Mouse (Mus musculus) embryonic facial prominence, embryonic 15.5 days (tissue): ENCODE results near the gene Prickle2. TPM values are rescaled to one million over a fixed set of nuclear protein-coding genes. Genes with fewer than 3 reads are reported as not detected.

Experiments used
- ATAC-seq: fragments of 200-750 bp; cut with Nextera tagmentation; 2 replicates; pipeline ENCODE4 v1.8.0; 2017; ENCODE audit warnings: low read depth, moderate TSS enrichment; ENCODE audit not compliant: insufficient number of reproducible peaks, low FRiP score, low TSS enrichment
- H3K27ac ChIP-seq: fragments of 300-500 bp; sonication (generic); replicated peaks from 2 replicates; pipeline ENCODE4 v1.5.1; 2015; ENCODE audit warnings: mild to moderate bottlenecking, inconsistent platforms
- H3K27me3 ChIP-seq: fragments of 300-500 bp; sonication (generic); 2 replicates; pipeline ENCODE4 v1.6.1; 2015; ENCODE audit warnings: inconsistent platforms
- H3K36me3 ChIP-seq: fragments of 300-500 bp; sonication (generic); 2 replicates; pipeline ENCODE4 v1.6.1; 2015; ENCODE audit warnings: mild to moderate bottlenecking, inconsistent platforms
- H3K4me1 ChIP-seq: fragments of 300-500 bp; sonication (generic); 2 replicates; pipeline ENCODE4 v1.6.1; 2015; ENCODE audit warnings: inconsistent platforms
- H3K4me2 ChIP-seq: fragments of 300-500 bp; sonication (generic); replicated peaks from 2 replicates; pipeline ENCODE4 v1.6.1; 2015; ENCODE audit warnings: mild to moderate bottlenecking, inconsistent platforms
- H3K4me3 ChIP-seq: fragments of 300-500 bp; sonication (generic); replicated peaks from 2 replicates; pipeline ENCODE4 v1.5.1; 2015; ENCODE audit warnings: mild to moderate bottlenecking, inconsistent platforms
- H3K9ac ChIP-seq: fragments of 300-500 bp; sonication (generic); 2 replicates; pipeline ENCODE4 v1.6.1; 2015; ENCODE audit warnings: inconsistent platforms
- H3K9me3 ChIP-seq: fragments of 300-500 bp; sonication (generic); replicated peaks from 2 replicates; pipeline ENCODE4 v1.6.1; 2016; ENCODE audit warnings: inconsistent platforms
- whole genome bisulfite sequencing: fragments of 180-500 bp; shearing (Covaris S2); methylation state at CpG from one replicate; pipeline ENCODE4 v1.1.7; 2015; 5-methylcytosine and 5-hydroxymethylcytosine counted together
- polyA plus RNA-seq: library from polyadenylated mRNA; unstranded; fragments of >200 nt; fragmentation: Nextera tagmentation; extraction: Ambion mirVana; gene quantifications from 2 replicates; pipeline ENCODE4 v1.2.1, GENCODE M21; 2015

Gene Prickle2
- polyA plus RNA-seq, 1 experiment from 2014 or later = 6.2 TPM

DNA sequence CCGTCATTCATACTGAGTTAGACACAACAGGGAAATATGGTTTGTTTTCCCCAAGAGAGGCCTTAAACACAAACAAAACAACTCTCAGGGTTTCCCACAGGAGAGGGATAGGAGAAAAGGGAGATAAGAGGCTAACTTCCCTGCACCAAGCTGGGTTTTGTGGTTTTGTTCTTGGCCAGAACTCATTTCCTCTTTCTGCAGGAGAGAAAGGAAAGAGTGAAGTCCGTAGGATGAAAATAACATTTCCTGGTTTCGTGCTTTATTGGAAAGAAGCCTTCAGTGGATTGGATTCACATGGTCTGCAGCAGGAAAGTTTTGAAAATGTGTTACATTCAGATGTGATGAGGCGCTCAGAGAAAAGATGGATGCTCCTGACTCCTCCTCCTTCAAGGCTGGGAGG, 237.1 kb downstream of the Prickle2 start:
- H3K27ac ChIP-seq = peak overlapping the region; percentile 79
- H3K4me3 ChIP-seq = no peak overlapping the region
- no peaks in the 10 kb centered on the region for H3K9me3 ChIP-seq
- H3K9ac ChIP-seq = no peak overlapping the region
- H3K4me2 ChIP-seq = no peak overlapping the region
- ATAC-seq = no peak; the same call in 1 of the 2 replicates
- peaks cover 34% of the 10 kb centered on the region for H3K4me1 ChIP-seq
- no peaks in the 10 kb centered on the region for H3K36me3 ChIP-seq
- no peaks in the 10 kb centered on the region for H3K27me3 ChIP-seq
- 44% methylated on average over 4 of the region's 4 CpGs for WGBS

DNA sequence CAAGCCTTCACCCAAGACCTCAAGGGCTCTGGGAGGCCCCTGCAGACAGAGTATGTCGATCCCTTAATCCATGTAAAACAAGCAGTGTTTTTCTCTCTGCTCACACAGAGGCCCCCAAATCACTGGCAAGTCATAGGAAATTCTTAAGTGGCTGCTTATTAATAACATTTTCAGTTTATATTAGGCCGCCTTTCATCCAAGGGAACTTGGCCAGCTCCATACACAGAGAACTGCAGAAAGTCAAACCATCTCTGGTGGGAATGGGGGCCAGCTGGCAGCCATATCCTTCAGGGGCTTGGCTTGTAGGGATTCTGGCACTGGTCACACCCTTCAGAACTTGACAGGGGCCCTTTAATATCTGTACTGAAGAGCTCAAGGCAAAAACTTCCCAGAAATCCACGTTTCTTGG, 237.6 kb downstream of the Prickle2 start:
- Histone ChIP-seq H3K27ac (peak overlapping the region; percentile 79), H3K9me3 (no peaks in the 10 kb centered on the region), H3K27me3 (no peaks in the 10 kb centered on the region), H3K4me3 (no peak overlapping the region), H3K4me2 (no peak overlapping the region), H3K36me3 (no peaks in the 10 kb centered on the region), H3K4me1 (peaks cover 34% of the 10 kb centered on the region), H3K9ac (no peak overlapping the region)
- 27% methylated on average over 3 of the region's 3 CpGs for WGBS
- 0 out of 2 replicates have a peak, but pooled peaks have one; percentile 60 for ATAC-seq

DNA sequence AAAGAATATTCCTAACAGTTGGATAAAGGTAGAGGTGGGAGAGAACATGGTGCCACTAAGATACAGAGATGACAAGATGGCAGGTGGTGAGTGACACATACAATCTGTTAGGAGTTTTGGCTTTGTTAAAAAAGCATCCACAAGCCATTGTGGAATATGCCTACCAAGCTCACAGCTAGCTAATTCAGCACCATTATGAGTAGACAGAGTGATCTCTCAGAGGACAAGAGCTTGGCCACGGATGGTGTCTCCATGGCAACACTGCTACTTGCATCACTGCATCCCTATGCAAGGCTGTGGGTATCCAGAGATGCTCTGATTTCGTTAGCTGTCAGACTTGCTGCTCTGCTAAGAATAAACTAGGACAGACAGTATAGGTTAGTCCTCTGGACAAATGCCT, 238.6 kb downstream of the Prickle2 start:
- H3K36me3 ChIP-seq = no peaks in the 10 kb centered on the region
- no peak overlapping the region for H3K4me2 ChIP-seq
- peaks cover 34% of the 10 kb centered on the region for H3K4me1 ChIP-seq
- H3K27ac ChIP-seq = no peak overlapping the region
- H3K4me3 ChIP-seq = no peak overlapping the region
- H3K9me3 ChIP-seq = no peaks in the 10 kb centered on the region
- H3K9ac ChIP-seq = no peak overlapping the region
- no peaks in the 10 kb centered on the region for H3K27me3 ChIP-seq
- no peak for ATAC-seq
- 80% methylated on average over 2 of the region's 2 CpGs for WGBS

DNA sequence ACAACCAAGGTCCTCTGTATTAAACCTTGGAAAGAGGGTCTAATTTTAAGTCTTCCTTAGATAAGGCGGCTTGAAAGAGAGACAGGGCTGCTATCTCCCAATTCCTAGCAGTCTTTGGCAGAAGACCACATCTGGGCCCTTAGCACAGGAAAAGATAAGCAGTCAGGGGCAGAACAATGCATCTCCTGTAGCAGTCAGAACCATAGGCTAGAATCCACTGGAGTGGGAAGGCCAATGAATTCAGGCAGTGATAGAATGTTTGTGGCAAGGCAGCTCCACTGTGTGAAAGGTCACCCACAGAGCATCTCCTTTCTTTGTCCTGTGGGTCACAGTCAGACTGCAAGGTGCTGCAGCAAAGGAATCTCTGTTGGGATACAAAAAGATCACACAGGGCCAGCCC, 240.3 kb downstream of the Prickle2 start:
- Histone ChIP-seq H3K27me3 (no peaks in the 10 kb centered on the region), H3K9ac (no peak overlapping the region), H3K4me3 (no peak overlapping the region), H3K4me2 (no peak overlapping the region), H3K36me3 (no peaks in the 10 kb centered on the region), H3K4me1 (peaks cover 43% of the 10 kb centered on the region), H3K9me3 (no peaks in the 10 kb centered on the region), H3K27ac (no peak overlapping the region)
- ATAC-seq = no peak
- WGBS = 79% methylated on average over 1 of the region's 1 CpGs

DNA sequence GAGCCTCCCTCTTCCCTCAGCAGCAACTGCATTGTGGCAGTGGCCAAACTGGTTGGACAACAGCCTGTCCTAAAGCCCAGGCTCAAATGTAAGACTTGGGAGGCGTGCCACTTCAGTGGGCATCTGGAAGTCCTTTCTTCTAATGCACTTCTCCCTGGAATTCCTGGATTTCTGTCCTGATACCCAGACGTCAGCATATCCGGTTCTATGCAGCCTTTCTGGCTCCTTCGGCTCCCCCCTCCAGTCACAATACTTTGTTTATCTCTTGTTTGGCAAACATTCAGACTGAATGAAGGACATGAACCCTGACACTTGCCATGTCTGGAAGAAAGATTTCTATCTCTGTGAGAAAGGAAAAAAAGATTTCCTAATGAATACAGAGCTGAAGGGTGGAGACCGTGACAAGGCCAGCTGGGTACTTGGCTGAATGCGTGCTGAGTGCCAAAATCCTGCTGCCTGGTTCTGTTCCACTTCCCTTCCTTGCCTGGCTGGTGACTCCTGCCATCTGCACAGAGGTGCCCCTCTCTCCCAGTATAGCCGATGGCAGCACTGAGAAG, 241.1 kb downstream of the Prickle2 start:
- Histone ChIP-seq H3K27me3 (no peaks in the 10 kb centered on the region), H3K9me3 (no peaks in the 10 kb centered on the region), H3K36me3 (no peaks in the 10 kb centered on the region), H3K9ac (no peak overlapping the region), H3K4me3 (no peak overlapping the region), H3K4me1 (peaks cover 47% of the 10 kb centered on the region), H3K4me2 (no peak overlapping the region), H3K27ac (0 out of 2 replicates have a peak overlapping the region, but pooled peaks have one; percentile 1)
- WGBS = 34% methylated on average over 7 of the region's 7 CpGs
- ATAC-seq = no peak

DNA sequence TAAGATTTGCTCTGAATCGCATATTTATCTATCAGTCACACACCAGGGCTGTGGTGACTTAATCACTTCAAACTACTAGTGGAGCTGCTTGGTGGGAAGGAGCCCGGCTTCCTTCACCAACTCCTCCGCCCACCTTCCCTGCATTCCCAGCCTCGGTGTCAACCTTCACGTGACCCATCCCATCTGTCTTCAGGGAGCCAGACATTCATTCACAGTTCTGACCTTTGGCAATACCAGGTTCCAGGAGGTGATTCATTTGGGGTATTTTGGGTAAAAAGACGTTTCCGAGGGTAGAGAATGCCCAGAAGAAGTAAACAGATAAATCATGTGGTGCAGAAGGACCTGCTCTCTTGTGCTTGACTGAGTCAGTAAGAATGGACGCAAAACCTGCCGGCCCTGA, 242.2 kb downstream of the Prickle2 start:
- Histone ChIP-seq H3K36me3 (no peaks in the 10 kb centered on the region), H3K4me3 (no peak overlapping the region), H3K27me3 (no peaks in the 10 kb centered on the region), H3K9ac (no peak overlapping the region), H3K27ac (no peak overlapping the region), H3K4me1 (peaks cover 39% of the 10 kb centered on the region), H3K4me2 (no peak overlapping the region), H3K9me3 (no peaks in the 10 kb centered on the region)
- WGBS = 64% methylated on average over 9 of the region's 9 CpGs
- ATAC-seq = no peak

DNA sequence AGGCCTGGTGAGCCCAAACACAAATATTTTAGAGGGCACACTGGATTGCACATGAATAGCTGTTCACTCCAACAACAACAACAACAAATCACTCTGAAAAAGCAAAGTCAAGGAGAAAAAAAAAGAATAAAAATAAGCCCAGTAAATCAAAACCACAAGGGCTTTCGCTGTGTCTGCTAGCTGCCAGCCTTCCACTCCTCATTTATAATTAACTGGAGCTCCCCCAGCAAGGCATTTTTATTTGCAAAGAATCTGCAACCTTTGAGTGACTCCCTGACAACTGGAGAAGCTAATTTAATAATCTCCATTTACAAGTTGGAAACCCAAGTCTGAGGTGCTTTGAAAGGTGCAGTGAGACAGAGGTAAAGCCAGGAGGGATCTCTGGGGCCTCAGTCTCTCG, 245.2 kb downstream of the Prickle2 start:
- Histone ChIP-seq H3K27me3 (no peaks in the 10 kb centered on the region), H3K9me3 (no peaks in the 10 kb centered on the region), H3K36me3 (no peaks in the 10 kb centered on the region), H3K4me2 (no peak overlapping the region), H3K27ac (no peak overlapping the region), H3K4me3 (no peak overlapping the region), H3K4me1 (peaks cover 30% of the 10 kb centered on the region), H3K9ac (no peak overlapping the region)
- ATAC-seq = no peak
- 36% methylated on average over 2 of the region's 2 CpGs for WGBS

DNA sequence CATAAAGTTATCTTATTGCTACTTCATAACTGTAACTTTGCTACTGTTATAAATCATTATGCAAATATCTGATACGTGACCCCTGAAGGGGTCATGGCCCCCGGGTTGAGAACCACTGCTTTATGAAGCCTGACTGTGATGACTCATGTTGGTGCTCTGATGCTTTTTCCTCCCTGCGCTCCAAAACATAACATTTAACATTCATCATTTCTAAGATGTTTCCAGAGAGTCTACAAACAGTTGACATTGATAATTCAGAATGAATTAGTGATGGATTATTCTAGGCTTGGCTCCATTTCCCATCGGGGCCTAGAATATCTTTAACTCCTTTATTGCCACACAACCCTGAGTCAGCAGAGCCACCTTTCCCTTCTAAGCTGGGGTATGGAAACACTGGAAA, 247.9 kb downstream of the Prickle2 start:
- Histone ChIP-seq H3K27me3 (no peaks in the 10 kb centered on the region), H3K9ac (no peak overlapping the region), H3K36me3 (no peaks in the 10 kb centered on the region), H3K27ac (no peak overlapping the region), H3K4me1 (peaks cover 14% of the 10 kb centered on the region; the same call in 1 of the 2 replicates), H3K9me3 (no peaks in the 10 kb centered on the region), H3K4me2 (no peak overlapping the region), H3K4me3 (no peak overlapping the region)
- WGBS = 72% methylated on average over 4 of the region's 4 CpGs
- ATAC-seq = no peak

DNA sequence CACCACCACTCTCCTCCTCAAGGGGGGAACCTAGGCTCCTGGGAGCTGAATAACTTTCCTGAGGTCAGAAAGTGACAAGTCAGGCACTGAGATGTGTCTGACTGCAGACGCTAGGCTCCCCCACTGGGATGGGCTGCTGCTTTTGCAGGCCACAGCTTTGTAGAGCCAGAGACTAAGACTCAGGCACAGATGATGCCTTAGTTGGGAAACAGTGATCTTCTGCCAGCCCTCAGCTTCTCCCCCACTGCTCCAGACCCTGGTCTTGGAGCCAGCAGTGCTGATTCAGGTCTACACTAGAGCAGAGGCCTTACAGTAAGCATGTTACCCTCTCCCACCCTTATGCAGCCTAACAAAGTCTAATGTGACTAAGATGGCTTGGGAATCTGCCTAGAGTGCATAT, 254.5 kb downstream of the Prickle2 start:
- H3K9ac ChIP-seq = no peak overlapping the region
- no peaks in the 10 kb centered on the region for H3K9me3 ChIP-seq
- no peak for ATAC-seq
- H3K4me2 ChIP-seq = no peak overlapping the region
- H3K36me3 ChIP-seq = no peaks in the 10 kb centered on the region
- 44% methylated on average over 1 of the region's 1 CpGs for WGBS
- no peak overlapping the region for H3K4me3 ChIP-seq
- H3K27me3 ChIP-seq = no peaks in the 10 kb centered on the region
- H3K27ac ChIP-seq = 0 out of 2 replicates have a peak overlapping the region, but pooled peaks have one; percentile 7
- H3K4me1 ChIP-seq = peaks cover 20% of the 10 kb centered on the region; the same call in 1 of the 2 replicates

DNA sequence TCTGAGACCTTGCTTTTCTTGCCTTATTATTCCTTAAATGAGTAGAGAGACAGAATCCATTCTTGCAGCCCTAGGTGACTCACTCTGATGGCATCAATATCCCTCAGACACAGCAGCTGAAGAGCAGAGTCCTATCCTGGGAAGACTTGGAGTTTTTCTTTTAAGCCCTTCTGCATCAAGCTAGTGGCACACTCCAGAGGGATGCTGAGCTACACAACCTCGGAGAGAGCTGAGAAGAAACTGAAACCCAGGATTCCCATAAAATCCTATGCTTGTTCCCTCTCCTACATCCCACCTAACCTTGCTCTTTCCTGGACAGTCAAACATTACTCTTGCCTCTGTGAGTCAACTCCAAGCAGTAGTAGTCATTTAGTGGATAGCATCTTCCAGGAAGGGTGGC, 256.0 kb downstream of the Prickle2 start:
- H3K4me1 ChIP-seq = peaks cover 20% of the 10 kb centered on the region; the same call in 1 of the 2 replicates
- ATAC-seq = no peak
- 90% methylated on average over 1 of the region's 1 CpGs for WGBS

DNA sequence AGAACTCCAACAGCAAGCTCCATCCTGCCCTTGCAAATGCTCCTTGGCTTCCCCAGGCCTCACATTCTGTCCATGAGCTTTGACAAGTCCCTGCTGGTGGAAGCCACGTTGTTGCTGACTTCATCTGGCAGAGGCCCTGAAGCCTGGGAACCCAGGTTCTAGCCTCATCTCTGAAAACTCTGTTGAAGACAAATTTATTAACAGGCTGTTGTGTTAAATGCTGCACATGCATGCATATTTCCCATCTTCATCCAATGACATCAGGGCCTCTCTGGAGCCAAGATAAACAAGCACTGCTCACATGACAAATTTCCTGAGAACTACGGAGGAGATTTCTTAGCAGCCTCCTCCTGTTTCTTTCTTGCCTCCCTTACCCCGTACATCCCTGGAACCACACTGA, 259.3 kb downstream of the Prickle2 start:
- no peaks in the 10 kb centered on the region for H3K27me3 ChIP-seq
- H3K27ac ChIP-seq = no peak overlapping the region
- WGBS = 48% methylated on average over 3 of the region's 3 CpGs
- no peak for ATAC-seq
- H3K4me3 ChIP-seq = no peak overlapping the region
- H3K9ac ChIP-seq = no peak overlapping the region
- H3K36me3 ChIP-seq = no peaks in the 10 kb centered on the region
- no peak overlapping the region for H3K4me2 ChIP-seq
- peaks cover 13% of the 10 kb centered on the region; the same call in 1 of the 2 replicates for H3K4me1 ChIP-seq
- H3K9me3 ChIP-seq = no peaks in the 10 kb centered on the region

More for the DNA sequence above, 256.0 kb downstream of the Prickle2 start:
- Histone ChIP-seq H3K9ac (no peak overlapping the region), H3K9me3 (no peaks in the 10 kb centered on the region), H3K36me3 (no peaks in the 10 kb centered on the region), H3K4me3 (no peak overlapping the region), H3K27me3 (no peaks in the 10 kb centered on the region), H3K4me2 (no peak overlapping the region), H3K27ac (no peak overlapping the region)

DNA sequence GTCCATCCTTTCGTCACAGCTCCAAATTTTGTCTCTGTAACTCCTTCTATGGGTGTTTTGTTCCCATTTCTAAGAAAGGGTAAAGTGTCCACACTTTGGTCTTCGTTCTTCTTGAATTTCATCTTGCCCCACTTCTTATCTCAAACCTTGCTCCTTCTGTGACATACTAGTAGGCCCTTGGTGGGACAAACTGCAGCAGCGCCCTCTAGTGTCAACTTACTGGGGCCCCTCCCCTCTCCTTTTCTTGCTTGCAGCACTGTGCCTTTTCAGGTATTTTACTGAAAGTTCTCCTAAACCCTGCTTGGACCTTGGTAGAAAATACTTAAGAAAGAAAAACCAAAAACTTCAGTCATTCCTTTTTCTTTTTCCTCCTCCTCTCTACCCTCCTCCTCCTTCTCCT, 264.8 kb downstream of the Prickle2 start:
- Histone ChIP-seq H3K4me1 (no peaks in the 10 kb centered on the region), H3K4me2 (no peak overlapping the region), H3K36me3 (no peaks in the 10 kb centered on the region), H3K27ac (no peak overlapping the region), H3K9me3 (no peaks in the 10 kb centered on the region), H3K27me3 (no peaks in the 10 kb centered on the region), H3K4me3 (no peak overlapping the region), H3K9ac (no peak overlapping the region)
- no peak for ATAC-seq
- 47% methylated on average over 2 of the region's 3 CpGs for WGBS
